Mouse (Mus musculus): ENCODE results near the gene Cd248. TPM values are rescaled to one million over a fixed set of nuclear protein-coding genes. Genes with fewer than 3 reads are reported as not detected.
"Not testable (repeated sequence)": the region's sequence is repeated elsewhere in the genome, so short reads cannot be mapped to it uniquely, and the experiment has no call there.

Gene Cd248
- polyA plus RNA-seq, 1 experiment: 3.1 TPM

DNA sequence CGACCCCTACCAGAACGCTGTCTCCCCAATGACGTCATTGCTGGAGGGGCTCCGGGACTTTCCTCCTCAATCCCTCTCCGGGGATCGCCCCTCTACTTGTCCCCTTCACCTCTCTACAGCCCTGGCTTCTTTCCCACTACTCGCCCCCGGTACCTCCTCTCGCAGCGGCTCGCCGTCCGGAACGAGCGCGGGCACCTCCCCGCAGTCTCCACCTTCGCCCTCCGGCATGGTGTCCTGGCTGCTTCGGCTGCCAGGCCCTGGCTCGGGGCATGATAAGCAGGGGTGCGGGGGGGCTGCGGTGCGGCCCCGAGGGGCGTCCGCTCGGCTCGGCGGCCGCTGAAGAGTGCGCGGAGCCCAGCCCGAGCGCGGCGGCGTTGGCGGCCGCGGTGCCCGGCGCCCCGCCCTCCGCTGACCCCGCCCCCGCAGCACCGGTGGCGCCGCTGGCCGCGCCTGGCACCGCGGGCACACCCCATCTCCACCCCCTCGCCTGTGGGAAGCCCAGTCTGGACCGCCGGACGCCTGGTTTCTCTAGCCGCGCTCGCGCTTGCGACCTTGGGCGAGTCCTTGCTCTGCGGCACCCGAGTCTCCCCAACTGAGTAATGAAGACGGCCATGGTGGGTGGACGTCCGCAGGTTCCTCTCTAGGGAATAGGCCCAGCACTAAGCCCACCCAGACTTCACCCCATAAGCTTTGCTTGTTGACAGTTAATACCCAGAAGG is 17.4 kb downstream of the Cd248 start, which contains the start of gene Tmem151a:
TSS of gene Tmem151a (minus strand) at position 387 of the 719 bp plus-strand sequence.
- Histone ChIP-seq H3K9ac (ENCODE audit: low read depth, poor library complexity, severe bottlenecking) (peak within 1 kb of the TSS; percentile 58), H3K4me1 (ENCODE audit: control insufficient read depth, insufficient read depth, low read length) (no peaks in the 10 kb centered on the region), H3K27me3 (ENCODE audit: control insufficient read depth, insufficient read depth, low read length, poor library complexity, severe bottlenecking) (no peaks in the 10 kb centered on the region), H3K4me3 (ENCODE audit: low read depth, low read length) (peak within 1 kb of the TSS; percentile 73), H3K36me3 (ENCODE audit: control insufficient read depth, insufficient read depth, low read length, poor library complexity, severe bottlenecking) (no peaks in the 10 kb centered on the region), H3K9me3 (replicated peaks; ENCODE audit: control insufficient read depth, insufficient read depth, low read length, poor library complexity, severe bottlenecking) (no peaks in the 10 kb centered on the region), H3K27ac (ENCODE audit: insufficient read depth, low read length) (no peak within 1 kb of the TSS)
- TF ChIP-seq EP300 (IDR thresholded peaks at IDR 0.05; ENCODE audit: insufficient read depth, low read depth, low read length): no peak
- TF ChIP-seq CTCF (IDR thresholded peaks at IDR 0.05; ENCODE audit: low read depth, low read length): no peak
- no peak for TF ChIP-seq POLR2A (IDR thresholded peaks at IDR 0.05; ENCODE audit: insufficient read depth, low read length)

DNA sequence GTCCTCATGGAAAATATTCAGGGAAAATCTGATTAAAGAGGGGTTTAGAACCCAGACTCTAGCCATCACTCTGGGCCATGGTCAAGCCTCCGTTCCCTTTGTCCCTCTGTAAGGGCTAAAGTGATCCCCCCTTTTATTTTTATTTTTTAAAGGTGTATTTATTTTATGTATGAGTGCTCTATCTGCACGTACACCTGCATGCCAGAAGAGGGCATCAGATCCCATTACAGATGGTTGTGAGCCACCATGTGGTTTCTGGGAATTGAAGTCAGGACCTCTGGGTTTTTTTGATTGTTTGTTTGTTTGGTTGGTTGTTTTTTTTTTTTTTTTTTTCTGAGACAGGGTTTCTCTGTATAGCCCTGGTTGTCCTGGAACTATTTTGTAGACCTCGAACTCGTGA is 18.7 kb downstream of the Cd248 start:
- H3K27me3 ChIP-seq (ENCODE audit: control insufficient read depth, insufficient read depth, low read length, poor library complexity, severe bottlenecking): not testable (repeated sequence)

DNA sequence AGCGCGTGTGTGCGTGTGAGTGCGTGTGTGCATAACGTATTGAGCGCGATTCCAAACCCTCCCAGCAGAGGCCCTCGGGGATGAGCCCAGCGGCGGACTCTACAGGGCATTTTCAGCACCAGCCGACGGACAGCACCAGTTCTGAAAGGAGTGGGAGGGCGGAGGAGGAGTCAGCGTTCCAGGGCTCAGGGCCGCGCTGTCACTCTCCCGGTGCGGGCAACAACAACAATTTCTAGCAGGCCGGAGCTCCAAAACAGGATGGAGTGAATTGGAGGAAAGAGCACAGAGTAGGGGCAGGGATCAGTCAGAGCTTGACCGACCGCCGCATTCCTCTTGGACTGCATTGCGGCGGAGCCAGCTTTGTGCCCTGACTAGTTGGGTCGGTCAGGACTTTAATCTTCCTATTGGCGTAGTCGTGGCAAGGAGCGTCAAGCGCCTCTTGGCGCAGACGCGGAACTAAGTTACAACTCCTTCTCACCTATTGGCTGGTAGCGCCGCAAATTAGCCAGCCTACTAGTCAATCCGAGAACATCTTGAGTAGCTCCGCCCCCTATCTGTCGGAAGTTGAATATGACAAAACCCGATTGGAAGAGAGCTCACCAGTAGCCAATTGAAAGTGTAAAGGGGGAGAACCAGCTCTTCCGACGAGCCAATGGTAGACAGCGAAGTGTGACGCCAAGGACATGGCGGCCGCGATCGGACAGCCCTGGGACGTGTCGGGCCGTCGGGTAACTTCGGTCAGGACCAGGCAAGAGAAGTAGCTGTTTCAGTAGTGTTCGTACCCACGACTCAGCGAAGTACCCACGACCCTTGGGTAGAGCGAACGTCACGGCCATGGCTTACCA is 20.2 kb downstream of the Cd248 start, which contains the start of gene Yif1a:
TSS of gene Yif1a (plus strand) at position 655 of the 845 bp plus-strand sequence.
- Histone ChIP-seq H3K27me3 (ENCODE audit: control insufficient read depth, insufficient read depth, low read length, poor library complexity, severe bottlenecking) (no peaks in the 10 kb centered on the region), H3K4me3 (ENCODE audit: low read depth, low read length) (peak within 1 kb of the TSS; percentile 93), H3K4me1 (ENCODE audit: control insufficient read depth, insufficient read depth, low read length) (no peaks in the 10 kb centered on the region), H3K27ac (ENCODE audit: insufficient read depth, low read length) (no peak within 1 kb of the TSS), H3K9me3 (replicated peaks; ENCODE audit: control insufficient read depth, insufficient read depth, low read length, poor library complexity, severe bottlenecking) (no peaks in the 10 kb centered on the region), H3K9ac (ENCODE audit: low read depth, poor library complexity, severe bottlenecking) (peak within 1 kb of the TSS; percentile 44), H3K36me3 (ENCODE audit: control insufficient read depth, insufficient read depth, low read length, poor library complexity, severe bottlenecking) (no peaks in the 10 kb centered on the region)
- TF ChIP-seq POLR2A (IDR thresholded peaks at IDR 0.05; ENCODE audit: insufficient read depth, low read length) (peak; percentile 69), CTCF (IDR thresholded peaks at IDR 0.05; ENCODE audit: low read depth, low read length) (peak; percentile 49), EP300 (IDR thresholded peaks at IDR 0.05; ENCODE audit: insufficient read depth, low read depth, low read length) (0 out of 2 replicates have a peak, but pooled peaks have one; percentile 9)

More for the DNA sequence above, 18.7 kb downstream of the Cd248 start:
- not testable (repeated sequence) for H3K27ac ChIP-seq (ENCODE audit: insufficient read depth, low read length); H3K9ac ChIP-seq (ENCODE audit: low read depth, poor library complexity, severe bottlenecking); H3K9me3 ChIP-seq (replicated peaks; ENCODE audit: control insufficient read depth, insufficient read depth, low read length, poor library complexity, severe bottlenecking); H3K36me3 ChIP-seq (ENCODE audit: control insufficient read depth, insufficient read depth, low read length, poor library complexity, severe bottlenecking); H3K4me1 ChIP-seq (ENCODE audit: control insufficient read depth, insufficient read depth, low read length); H3K4me3 ChIP-seq (ENCODE audit: low read depth, low read length)

DNA sequence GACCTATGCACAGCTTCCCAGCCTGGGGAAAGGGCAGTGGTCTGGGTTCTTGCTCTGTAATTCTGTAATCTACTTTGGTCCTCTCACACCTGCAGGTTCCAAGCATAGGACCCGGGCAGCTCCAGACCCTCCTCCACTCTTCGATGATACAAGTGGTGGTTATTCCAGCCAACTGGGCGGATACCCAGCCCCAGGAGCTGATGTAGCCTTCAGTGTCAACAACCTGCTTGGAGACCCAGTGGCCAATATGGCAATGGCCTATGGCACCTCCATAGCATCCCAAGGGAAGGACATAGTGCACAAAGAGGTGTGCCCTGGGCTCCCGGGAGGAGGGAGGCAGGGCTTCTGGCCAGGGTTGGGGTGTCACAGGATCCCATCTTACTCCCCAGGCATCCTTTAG is 21.4 kb downstream of the Cd248 start:
- Histone ChIP-seq H3K9ac (ENCODE audit: low read depth, poor library complexity, severe bottlenecking) (no peak overlapping the region), H3K4me3 (ENCODE audit: low read depth, low read length) (peak overlapping the region; percentile 93), H3K27ac (ENCODE audit: insufficient read depth, low read length) (no peak overlapping the region), H3K27me3 (ENCODE audit: control insufficient read depth, insufficient read depth, low read length, poor library complexity, severe bottlenecking) (no peaks in the 10 kb centered on the region), H3K9me3 (replicated peaks; ENCODE audit: control insufficient read depth, insufficient read depth, low read length, poor library complexity, severe bottlenecking) (no peaks in the 10 kb centered on the region), H3K4me1 (ENCODE audit: control insufficient read depth, insufficient read depth, low read length) (no peaks in the 10 kb centered on the region), H3K36me3 (ENCODE audit: control insufficient read depth, insufficient read depth, low read length, poor library complexity, severe bottlenecking) (no peaks in the 10 kb centered on the region)
- TF ChIP-seq POLR2A (IDR thresholded peaks at IDR 0.05; ENCODE audit: insufficient read depth, low read length) (no peak), CTCF (IDR thresholded peaks at IDR 0.05; ENCODE audit: low read depth, low read length) (no peak), EP300 (IDR thresholded peaks at IDR 0.05; ENCODE audit: insufficient read depth, low read depth, low read length) (no peak)

DNA sequence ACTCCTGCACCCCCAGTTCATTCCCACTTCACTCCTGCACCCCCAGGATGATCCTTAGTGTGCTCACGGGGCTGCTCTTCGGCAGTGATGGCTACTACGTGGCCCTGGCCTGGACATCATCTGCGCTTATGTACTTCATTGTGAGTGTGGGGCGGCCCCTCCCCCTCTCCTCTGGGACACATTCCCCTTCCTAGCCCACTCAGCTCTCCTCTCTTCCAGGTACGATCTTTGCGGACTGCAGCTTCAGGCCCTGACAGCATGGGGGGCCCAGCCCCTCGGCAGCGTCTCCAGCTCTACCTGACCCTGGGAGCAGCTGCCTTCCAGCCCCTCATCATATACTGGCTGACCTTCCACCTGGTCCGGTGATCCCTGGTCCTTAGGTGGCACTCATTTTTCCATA is 24.2 kb downstream of the Cd248 start:
- Histone ChIP-seq H3K4me1 (ENCODE audit: control insufficient read depth, insufficient read depth, low read length) (no peaks in the 10 kb centered on the region), H3K27me3 (ENCODE audit: control insufficient read depth, insufficient read depth, low read length, poor library complexity, severe bottlenecking) (no peaks in the 10 kb centered on the region), H3K9ac (ENCODE audit: low read depth, poor library complexity, severe bottlenecking) (no peak overlapping the region), H3K9me3 (replicated peaks; ENCODE audit: control insufficient read depth, insufficient read depth, low read length, poor library complexity, severe bottlenecking) (no peaks in the 10 kb centered on the region), H3K27ac (ENCODE audit: insufficient read depth, low read length) (no peak overlapping the region), H3K36me3 (ENCODE audit: control insufficient read depth, insufficient read depth, low read length, poor library complexity, severe bottlenecking) (no peaks in the 10 kb centered on the region), H3K4me3 (ENCODE audit: low read depth, low read length) (no peak overlapping the region)
- no peak for TF ChIP-seq POLR2A (IDR thresholded peaks at IDR 0.05; ENCODE audit: insufficient read depth, low read length)
- no peak for TF ChIP-seq CTCF (IDR thresholded peaks at IDR 0.05; ENCODE audit: low read depth, low read length)
- no peak for TF ChIP-seq EP300 (IDR thresholded peaks at IDR 0.05; ENCODE audit: insufficient read depth, low read depth, low read length)

All from ES-Bruce4 (cell line).